31 mouse cellular contexts compared by ENCODE assay signal in genomic region chr15:92610866-92611265, GRCm38 (mm10).
"Had no signal": no experiment of that assay in that cellular context is flagged by ENCODE, and none has a peak within 500 bp of the region (broad histone marks: within the 10 kb centered on the region; RNA-seq: fewer than 3 reads in every experiment).

No protein-coding gene starts in this region.

- H3K4me2 ChIP-seq: limb, embryonic 12.5 days; limb, embryonic 13.5 days; limb, embryonic 15.5 days; liver, embryonic 11.5 days; liver, embryonic 12.5 days; liver, embryonic 13.5 days; liver, embryonic 15.5 days; lung, embryonic 14.5 days; lung, embryonic 15.5 days; midbrain, embryonic 11.5 days; midbrain, embryonic 12.5 days; midbrain, embryonic 13.5 days; midbrain, embryonic 15.5 days; neural tube, embryonic 12.5 days had no signal

- H3K27ac ChIP-seq: limb, embryonic 10.5 days; limb, embryonic 12.5 days; limb, embryonic 13.5 days; limb, embryonic 15.5 days; liver, embryonic 12.5 days; liver, embryonic 13.5 days; liver, embryonic 14.5 days; liver, embryonic 15.5 days; lung, embryonic 15.5 days; macrophage; midbrain, embryonic 10.5 days; midbrain, embryonic 12.5 days; midbrain, embryonic 13.5 days; midbrain, embryonic 15.5 days; neural tube, embryonic 12.5 days had no signal

- H3K36me3 ChIP-seq: limb, embryonic 10.5 days; limb, embryonic 12.5 days; limb, embryonic 13.5 days; limb, embryonic 15.5 days; liver, embryonic 12.5 days; liver, embryonic 13.5 days; liver, embryonic 15.5 days; lung, embryonic 15.5 days; midbrain, embryonic 10.5 days; midbrain, embryonic 12.5 days; midbrain, embryonic 13.5 days; midbrain, embryonic 15.5 days; neural tube, embryonic 12.5 days had no signal

- ATAC-seq: liver, embryonic 12.5 days; liver, postnatal 0 days; lung, postnatal 0 days; midbrain, embryonic 13.5 days; midbrain, embryonic 15.5 days; midbrain, embryonic 16.5 days had no signal

- H3K27me3 ChIP-seq: limb, embryonic 12.5 days; limb, embryonic 13.5 days; limb, embryonic 15.5 days; liver, embryonic 12.5 days; liver, embryonic 13.5 days; liver, embryonic 15.5 days; lung, embryonic 15.5 days; megakaryocyte, embryonic 14.5 days; midbrain, embryonic 12.5 days; midbrain, embryonic 13.5 days; midbrain, embryonic 15.5 days; neural tube, embryonic 12.5 days had no signal

- H3K9me3 ChIP-seq: limb, embryonic 10.5 days; limb, embryonic 12.5 days; limb, embryonic 13.5 days; limb, embryonic 15.5 days; liver, embryonic 12.5 days; liver, embryonic 13.5 days; liver, embryonic 15.5 days; lung, embryonic 15.5 days; midbrain, embryonic 10.5 days; midbrain, embryonic 12.5 days; midbrain, embryonic 13.5 days; midbrain, embryonic 15.5 days; neural tube, embryonic 12.5 days had no signal

- DNase-seq: left cerebral cortex, postnatal 4 days; liver; liver, embryonic 13.5 days; liver, postnatal 0 days; lung, adult 18-20 months; lung, adult 2 months; lung, embryonic 14.5 days; lung, postnatal 10 days; lung, postnatal 14 days; lung, postnatal 36 days; lung, postnatal 4 days; midbrain, embryonic 14.5 days had no signal

- H3K4me1 ChIP-seq: limb, embryonic 10.5 days; limb, embryonic 12.5 days; limb, embryonic 13.5 days; limb, embryonic 15.5 days; liver, embryonic 12.5 days; liver, embryonic 13.5 days; liver, embryonic 15.5 days; lung, embryonic 15.5 days; megakaryocyte, embryonic 14.5 days; midbrain, embryonic 15.5 days; neural tube, embryonic 12.5 days had no signal

- H3K9ac ChIP-seq: limb, embryonic 12.5 days; limb, embryonic 13.5 days; limb, embryonic 15.5 days; liver, embryonic 12.5 days; liver, embryonic 13.5 days; liver, embryonic 14.5 days; liver, embryonic 15.5 days; liver, postnatal 0 days; lung, embryonic 14.5 days; lung, embryonic 15.5 days; midbrain, embryonic 12.5 days; midbrain, embryonic 13.5 days; midbrain, embryonic 15.5 days; neural tube, embryonic 12.5 days had no signal

- H3K4me3 ChIP-seq: limb, embryonic 10.5 days; limb, embryonic 12.5 days; limb, embryonic 13.5 days; limb, embryonic 15.5 days; liver, embryonic 12.5 days; liver, embryonic 13.5 days; liver, embryonic 15.5 days; lung, embryonic 15.5 days; midbrain, embryonic 10.5 days; midbrain, embryonic 12.5 days; midbrain, embryonic 13.5 days; midbrain, embryonic 15.5 days; neural tube, embryonic 12.5 days had no signal
